Mouse (Mus musculus) Patski (cell line): ENCODE measurements at regions not wholly inside any gene's neighbourhood (a gene's known extent, or its start where the extent isn't known, plus 50 kb on each side); places are given as distances from the start of the nearest gene placed in this dataset.
A peak's percentile ranks its signal among the peaks of the same experiment; 100 is the strongest.

ENCODE experiments used
- ATAC-seq: fragments of 100-300 bp; one replicate; pipeline ENCODE4 v1.8.0; 2021
- CTCF ChIA-PET: fragments of 350-600 bp; sonication (Branson Sonifier 250); formaldehyde crosslinking; loops from one replicate; lab custom pipeline; 2022; ENCODE audit warnings: inconsistent platforms; lab: Charles Lee
- POLR2A ChIA-PET: fragments of 350-600 bp; sonication (Branson Sonifier 250); formaldehyde crosslinking; loops from one replicate; lab custom pipeline; 2022; ENCODE audit warnings: antibody characterized with exemption, inconsistent platforms; lab: Charles Lee
- DNase-seq: peaks from one replicate; pipeline ENCODE4 v3.0.0-alpha.2; 2011; ENCODE audit warnings: low read depth, low spot score
- H3K27me3 ChIP-seq: fragments of 371-371 bp; one replicate; pipeline ENCODE4 v1.5.1; 2021
- CTCF ChIP-seq: fragments of 100-300 bp; IDR thresholded peaks from one replicate; pipeline ENCODE4 v1.5.1; 2021
- in situ Hi-C: fragments of 300-500 bp; cut with MboI; formaldehyde crosslinking; loops from 3 replicates; pipeline ENCODE4 v1.11.1; 2018; ENCODE audit warnings: low pct_unique_long_range_greater_than_20kb, mixed read lengths

GRCm38 (mm10) chr4:105557396-105557795, 232.3 kb upstream of the Gm12728 start:
- ChIA-PET CTCF (no interaction called here), POLR2A (no interaction called here)
- DNase-seq (peak; percentile 60), ATAC-seq (no peak)
- H3K27me3 ChIP-seq: no peaks in the 10 kb centered on the region
- in situ Hi-C loops: loop anchor here (25.0 kb wide), 1 partner anchor 380 kb away; no protein-coding TSS in a partner anchor
- no peak for TF ChIP-seq CTCF

GRCm38 (mm10) chr4:105560055-105560454, 229.6 kb upstream of the Gm12728 start:
- CTCF ChIA-PET: no interaction called here
- in situ Hi-C loops: loop anchor here (5.0 to 25.0 kb wide), 2 partner anchors 377 to 403 kb away; partner anchors contain the start of gene Plpp3

GRCm38 (mm10) chr4:105560781-105561180, 228.9 kb upstream of the Gm12728 start:
- in situ Hi-C loops: loop anchor here (5.0 to 25.0 kb wide), 2 partner anchors 377 to 403 kb away; partner anchors contain the start of gene Plpp3
- ChIA-PET CTCF (no interaction called here), POLR2A (no interaction called here)
- no peaks in the 10 kb centered on the region for H3K27me3 ChIP-seq
- no peak for DNase-seq
- TF ChIP-seq CTCF: no peak
- no peak for ATAC-seq

More at GRCm38 (mm10) chr4:105560055-105560454, 229.6 kb upstream of the Gm12728 start:
- POLR2A ChIA-PET: no interaction called here
- ATAC-seq (peak; percentile 60), DNase-seq (peak; percentile 63)
- no peaks in the 10 kb centered on the region for H3K27me3 ChIP-seq
- TF ChIP-seq CTCF: no peak

- ChIA-PET CTCF (no interaction called here), POLR2A (no interaction called here)
- no peak for ATAC-seq
- no peaks in the 10 kb centered on the region for H3K27me3 ChIP-seq
- DNase-seq: no peak
- no peak for TF ChIP-seq CTCF
- in situ Hi-C loops: loop anchor here (5.0 to 25.0 kb wide), 2 partner anchors 376 to 404 kb away; partner anchors contain the start of gene Plpp3
Measured at GRCm38 (mm10) chr4:105561611-105562010, 228.1 kb upstream of the Gm12728 start.

- ChIA-PET POLR2A (no interaction called here), CTCF (interaction anchor here (0.9 to 2.3 kb wide), 2 partner anchors 11 to 408 kb away, joined by 3 to 6 read pairs; partner anchors contain the start of gene Plpp3)
- no peaks in the 10 kb centered on the region for H3K27me3 ChIP-seq
- no peak for TF ChIP-seq CTCF
- ATAC-seq: peak; percentile 26
- in situ Hi-C loops: loop anchor here (25.0 kb wide), 1 partner anchor 372 kb away; no protein-coding TSS in a partner anchor
- DNase-seq: no peak
Measured at GRCm38 (mm10) chr4:105565796-105566195, 223.9 kb upstream of the Gm12728 start.

GRCm38 (mm10) chr4:105566513-105567457, 222.9 kb upstream of the Gm12728 start:
- in situ Hi-C loops: loop anchor here (25.0 kb wide), 1 partner anchor 371 kb away; no protein-coding TSS in a partner anchor
- no peak for TF ChIP-seq CTCF
- ATAC-seq (no peak), DNase-seq (no peak)
- ChIA-PET CTCF (interaction anchor here (1.4 to 2.3 kb wide), 2 partner anchors 12 kb away, joined by 4 to 6 read pairs; no protein-coding TSS in a partner anchor), POLR2A (interaction anchor here (0.7 kb wide), 1 partner anchor 568 kb away, joined by 4 read pairs; no protein-coding TSS in a partner anchor)
- H3K27me3 ChIP-seq: no peaks in the 10 kb centered on the region

- POLR2A ChIA-PET: no interaction called here
- H3K27me3 ChIP-seq: no peaks in the 10 kb centered on the region
- no peak for ATAC-seq
- CTCF ChIA-PET: interaction anchor here (1.0 kb wide), 1 partner anchor 386 kb away, joined by 3 read pairs; no protein-coding TSS in a partner anchor
- no peak for TF ChIP-seq CTCF
- no peak for DNase-seq
- in situ Hi-C loops: loop anchor here (25.0 kb wide), 1 partner anchor 368 kb away; no protein-coding TSS in a partner anchor
Measured at GRCm38 (mm10) chr4:105569671-105570070, 220.0 kb upstream of the Gm12728 start.

GRCm38 (mm10) chr4:105575550-105575949, 214.1 kb upstream of the Gm12728 start:
- ATAC-seq (no peak), DNase-seq (no peak)
- CTCF ChIA-PET: no interaction called here

GRCm38 (mm10) chr4:105580987-105581386, 208.7 kb upstream of the Gm12728 start:
- CTCF ChIA-PET: no interaction called here
- ATAC-seq: peak; percentile 54
- no peak for DNase-seq
- POLR2A ChIA-PET: no interaction called here
- TF ChIP-seq CTCF: no peak
- H3K27me3 ChIP-seq: no peaks in the 10 kb centered on the region
- in situ Hi-C loops: no loop called here

More at GRCm38 (mm10) chr4:105575550-105575949, 214.1 kb upstream of the Gm12728 start:
- no peaks in the 10 kb centered on the region for H3K27me3 ChIP-seq
- POLR2A ChIA-PET: no interaction called here
- no peak for TF ChIP-seq CTCF
- in situ Hi-C loops: no loop called here

- no peak for ATAC-seq
- no peak for DNase-seq
- ChIA-PET CTCF (no interaction called here), POLR2A (no interaction called here)
- in situ Hi-C loops: no loop called here
- TF ChIP-seq CTCF: no peak
- no peaks in the 10 kb centered on the region for H3K27me3 ChIP-seq
Measured at GRCm38 (mm10) chr4:105584329-105584925, 205.2 kb upstream of the Gm12728 start.
